Mouse (Mus musculus) G1E (cell line): ENCODE measurements around the gene Cyren.

ENCODE experiments used
- CTCF ChIP-seq: IDR thresholded peaks from 2 replicates; pipeline ENCODE4 v1.5.1; 2012; ENCODE audit warnings: low read depth, low read length, inconsistent platforms, mixed read lengths
- TAL1 ChIP-seq: conservative IDR thresholded peaks from 2 replicates; pipeline ENCODE4 v1.6.1; 2012; ENCODE audit warnings: low read depth, low read length, inconsistent platforms, mixed read lengths

GRCm38 (mm10) chr6:34870724-34871123 is 7.1 kb downstream of the Cyren start:
- TF ChIP-seq CTCF (no peak), TAL1 (no peak)
